Mouse (Mus musculus): ENCODE measurements around the gene Tyw1.

DNA sequence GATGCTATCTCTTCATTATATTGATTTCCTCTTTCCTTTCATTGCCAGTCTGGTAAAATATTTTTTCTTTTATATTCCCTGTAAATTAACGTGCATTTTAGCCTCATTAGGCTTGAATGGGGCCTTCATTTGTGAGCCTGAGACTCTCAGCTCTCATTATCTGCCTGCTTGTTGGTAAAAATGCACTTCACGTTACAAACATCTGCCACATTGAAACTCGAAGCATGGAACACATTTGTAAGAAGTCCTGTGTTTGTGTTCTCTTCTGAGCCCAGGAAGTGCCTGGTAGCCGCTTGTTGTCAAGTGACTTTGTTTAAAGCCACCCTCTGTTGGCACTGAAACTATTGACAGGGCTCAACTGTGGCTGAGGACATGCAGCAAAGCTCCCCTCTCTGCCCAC is 75.8 kb downstream of the Tyw1 start:
- TF ChIP-seq CTCF (IDR thresholded peaks at IDR 0.05; ENCODE audit: low read depth), result no peak
- no peak for TF ChIP-seq EP300 (IDR thresholded peaks at IDR 0.05; ENCODE audit: low read depth)

Data from liver, postnatal 0 days (tissue).